Mouse (Mus musculus) lung, embryonic 14.5 days (tissue): ENCODE data around the gene Msl2. TPM values are rescaled to one million over a fixed set of nuclear protein-coding genes. Genes with fewer than 3 reads are reported as not detected.

Experiments used
- ATAC-seq: fragments of 200-750 bp; cut with Nextera tagmentation; 2 replicates; pipeline ENCODE4 v1.8.0; 2017; ENCODE audit warnings: mild to moderate bottlenecking, moderate TSS enrichment, moderate library complexity; ENCODE audit not compliant: insufficient read depth
- DNase-seq: peaks from one replicate; pipeline ENCODE4 v3.0.0-alpha.2; 2015
- H3K27ac ChIP-seq: fragments of 300-500 bp; sonication (generic); 2 replicates; pipeline ENCODE4 v1.5.1; 2014; ENCODE audit warnings: low read depth, mild to moderate bottlenecking, moderate library complexity
- H3K27me3 ChIP-seq: fragments of 300-500 bp; sonication (generic); 2 replicates; pipeline ENCODE4 v1.6.1; 2014; ENCODE audit warnings: low read length, control low read depth; ENCODE audit not compliant: insufficient read depth
- H3K36me3 ChIP-seq: fragments of 300-500 bp; sonication (generic); 2 replicates; pipeline ENCODE4 v1.6.1; 2014; ENCODE audit warnings: control low read depth; ENCODE audit not compliant: insufficient read depth
- H3K4me1 ChIP-seq: fragments of 300-500 bp; sonication (generic); 2 replicates; pipeline ENCODE4 v1.6.1; 2014; ENCODE audit warnings: antibody characterized with exemption, control low read depth; ENCODE audit not compliant: insufficient read depth
- H3K4me2 ChIP-seq: fragments of 300-500 bp; sonication (generic); 2 replicates; pipeline ENCODE4 v1.6.1; 2014; ENCODE audit warnings: mild to moderate bottlenecking
- H3K4me3 ChIP-seq: fragments of 300-500 bp; sonication (generic); 2 replicates; pipeline ENCODE4 v1.5.1; 2014; ENCODE audit warnings: low read depth, low read length
- H3K9ac ChIP-seq: fragments of 300-500 bp; sonication (generic); 2 replicates; pipeline ENCODE4 v1.6.1; 2014
- H3K9me3 ChIP-seq: fragments of 300-500 bp; sonication (generic); 2 replicates; pipeline ENCODE4 v1.6.1; 2016; ENCODE audit warnings: low read depth, low read length, control low read depth
- CTCF ChIP-seq: IDR thresholded peaks from 2 replicates; pipeline ENCODE4 v1.5.1; 2016; ENCODE audit warnings: antibody characterized with exemption, low read depth
- WGBS: fragments of 180-500 bp; shearing (Covaris S2); extraction: QIAGEN DNeasy Blood & Tissue Kit; methylation state at CpG from one replicate; pipeline ENCODE4 v1.1.7; 2014; 5-methylcytosine and 5-hydroxymethylcytosine counted together
- polyA plus RNA-seq: library from polyadenylated mRNA; unstranded; fragments of >200 nt; fragmentation: Nextera tagmentation; extraction: Ambion mirVana; gene quantifications from 2 replicates; pipeline ENCODE4 v1.2.1, GENCODE M21; 2014

The Msl2 gene
- polyA plus RNA-seq, 1 experiment from 2014 or later: 8.4 TPM

DNA sequence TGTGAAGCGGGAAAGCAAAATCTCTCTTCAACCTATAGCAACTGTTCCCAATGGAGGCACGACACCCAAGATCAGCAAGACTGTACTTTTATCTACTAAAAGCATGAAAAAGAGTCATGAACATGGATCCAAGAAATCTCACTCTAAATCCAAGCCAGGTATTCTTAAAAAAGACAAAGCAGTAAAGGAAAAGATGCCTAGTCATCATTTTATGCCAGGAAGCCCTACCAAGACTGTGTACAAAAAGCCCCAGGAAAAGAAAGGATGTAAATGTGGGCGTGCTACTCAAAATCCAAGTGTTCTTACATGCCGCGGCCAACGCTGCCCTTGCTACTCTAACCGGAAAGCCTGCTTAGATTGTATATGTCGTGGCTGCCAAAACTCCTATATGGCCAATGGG is 27.6 kb downstream of the Msl2 start:
- H3K4me3 ChIP-seq: no peak overlapping the region
- no peak overlapping the region for H3K4me2 ChIP-seq
- H3K9me3 ChIP-seq: peaks cover 7% of the 10 kb centered on the region; the same call in 1 of the 2 replicates
- H3K4me1 ChIP-seq: no peaks in the 10 kb centered on the region
- no peak for ATAC-seq
- no peak overlapping the region for H3K9ac ChIP-seq
- no peak overlapping the region for H3K27ac ChIP-seq
- H3K36me3 ChIP-seq: peaks cover 41% of the 10 kb centered on the region
- DNase-seq: no peak
- 91% methylated on average over 8 of the region's 8 CpGs for WGBS
- H3K27me3 ChIP-seq: no peaks in the 10 kb centered on the region
- TF ChIP-seq CTCF: no peak

GRCm38 (mm10) chr9:101102288-101102687 is 28.4 kb downstream of the Msl2 start:
- ATAC-seq: no peak

DNA sequence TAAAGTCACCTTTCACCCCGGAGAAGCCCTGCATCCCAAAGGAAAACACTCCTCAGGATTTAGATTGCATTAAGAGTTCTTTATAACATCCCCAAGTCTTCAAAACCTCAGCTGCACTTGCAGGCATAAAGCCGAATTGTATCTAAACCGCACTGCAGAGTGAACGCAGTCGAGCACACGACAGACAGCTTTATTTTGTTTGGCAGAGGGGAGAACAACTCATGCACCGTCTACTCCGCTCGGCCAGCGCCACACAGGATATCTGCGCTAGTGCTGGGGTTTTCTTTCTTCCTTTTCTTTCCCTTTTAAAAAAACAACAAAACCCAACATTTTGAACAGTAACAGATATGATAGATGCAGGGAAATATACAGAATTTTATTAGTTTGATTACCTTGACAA is 31.0 kb downstream of the Msl2 start:
- no peak overlapping the region for H3K4me2 ChIP-seq
- H3K9ac ChIP-seq: no peak overlapping the region
- WGBS: 83% methylated on average over 11 of the region's 11 CpGs
- H3K4me3 ChIP-seq: no peak overlapping the region
- peaks cover 46% of the 10 kb centered on the region for H3K36me3 ChIP-seq
- H3K27ac ChIP-seq: no peak overlapping the region
- no peak for TF ChIP-seq CTCF
- no peak for DNase-seq
- no peaks in the 10 kb centered on the region for H3K9me3 ChIP-seq
- H3K27me3 ChIP-seq: no peaks in the 10 kb centered on the region
- 0 out of 2 replicates have a peak, but pooled peaks cover 2% of the 10 kb centered on the region for H3K4me1 ChIP-seq
- ATAC-seq: no peak

More at GRCm38 (mm10) chr9:101102288-101102687, 28.4 kb downstream of the Msl2 start:
- DNase-seq: no peak
- 82% methylated on average over 3 of the region's 3 CpGs for WGBS
- Histone ChIP-seq H3K4me3 (no peak overlapping the region), H3K4me1 (no peaks in the 10 kb centered on the region), H3K36me3 (peaks cover 46% of the 10 kb centered on the region), H3K4me2 (no peak overlapping the region), H3K9me3 (peaks cover 4% of the 10 kb centered on the region; the same call in 1 of the 2 replicates), H3K9ac (no peak overlapping the region), H3K27ac (no peak overlapping the region), H3K27me3 (no peaks in the 10 kb centered on the region)
- TF ChIP-seq CTCF: no peak

DNA sequence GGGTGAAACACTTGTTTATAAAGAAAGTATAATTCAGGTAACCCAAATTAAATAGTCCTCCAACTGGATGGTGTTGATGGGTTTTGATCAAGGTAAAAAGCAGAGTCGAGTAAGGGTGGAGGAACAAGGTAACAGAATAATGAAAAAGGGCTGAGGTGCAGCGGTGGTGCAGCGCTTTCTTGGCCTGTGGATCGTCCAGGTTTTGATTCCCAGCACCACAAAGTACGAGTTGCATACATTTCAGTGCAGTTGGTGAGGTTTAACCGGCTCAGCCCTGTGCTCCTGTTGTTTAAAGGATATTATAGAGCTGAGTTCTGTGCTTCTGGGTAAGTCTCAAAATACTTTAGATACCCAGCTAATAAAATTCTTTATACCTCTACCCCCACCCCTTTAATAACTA is 31.8 kb downstream of the Msl2 start:
- TF ChIP-seq CTCF: no peak
- DNase-seq (no peak), ATAC-seq (no peak)
- Histone ChIP-seq H3K4me1 (0 out of 2 replicates have a peak, but pooled peaks cover 2% of the 10 kb centered on the region), H3K9ac (no peak overlapping the region), H3K36me3 (peaks cover 42% of the 10 kb centered on the region), H3K27ac (no peak overlapping the region), H3K27me3 (no peaks in the 10 kb centered on the region), H3K4me2 (no peak overlapping the region), H3K9me3 (no peaks in the 10 kb centered on the region), H3K4me3 (no peak overlapping the region)
- WGBS: 87% methylated on average over 6 of the region's 6 CpGs

DNA sequence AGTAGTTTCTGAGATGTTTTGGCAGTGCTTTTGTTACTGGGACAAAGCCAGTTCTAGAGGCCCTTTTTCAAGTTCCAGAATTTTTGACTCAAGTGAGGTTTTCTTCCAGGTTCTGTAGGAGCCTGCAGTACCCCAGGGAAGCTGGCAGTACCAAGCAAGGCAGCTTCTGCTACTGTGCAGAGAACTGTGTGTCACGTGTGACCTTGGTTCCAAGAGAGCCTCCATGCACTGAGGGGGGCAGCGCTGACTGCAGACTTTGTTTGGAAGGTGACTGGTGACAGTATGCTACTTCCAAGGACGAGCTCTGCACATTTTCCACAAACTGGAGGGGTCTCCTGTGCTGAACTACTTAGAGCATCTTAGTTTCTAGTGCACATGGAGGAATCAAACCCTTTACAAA is 33.5 kb downstream of the Msl2 start:
- Histone ChIP-seq H3K4me2 (no peak overlapping the region), H3K4me1 (0 out of 2 replicates have a peak, but pooled peaks cover 2% of the 10 kb centered on the region), H3K4me3 (no peak overlapping the region), H3K27me3 (no peaks in the 10 kb centered on the region), H3K36me3 (peaks cover 26% of the 10 kb centered on the region), H3K9ac (no peak overlapping the region), H3K9me3 (no peaks in the 10 kb centered on the region), H3K27ac (no peak overlapping the region)
- ATAC-seq: no peak
- WGBS: 61% methylated on average over 3 of the region's 3 CpGs
- TF ChIP-seq CTCF: no peak
- DNase-seq: no peak

DNA sequence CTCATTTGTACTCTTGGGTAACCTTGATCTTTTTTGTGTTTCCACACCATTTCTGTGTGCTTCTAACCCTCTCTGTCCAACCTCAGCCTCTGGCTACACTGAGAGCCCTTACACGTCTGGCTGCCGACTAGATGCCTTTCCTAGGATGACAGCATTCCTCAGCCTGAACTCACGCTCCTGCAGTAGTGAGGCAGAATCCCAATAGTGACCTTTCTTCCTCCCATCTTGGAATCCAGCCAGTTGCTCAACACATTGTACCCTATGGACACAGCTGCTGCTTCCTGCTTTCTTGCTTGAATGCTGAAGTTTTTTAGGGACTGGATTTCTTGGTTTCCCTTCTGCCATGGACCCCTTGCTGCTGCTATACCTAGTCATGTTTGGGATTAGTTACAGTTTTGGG is 36.1 kb downstream of the Msl2 start:
- 9% methylated on average over 3 of the region's 3 CpGs for WGBS
- TF ChIP-seq CTCF: no peak
- peaks cover 15% of the 10 kb centered on the region for H3K36me3 ChIP-seq
- no peak overlapping the region for H3K9ac ChIP-seq
- DNase-seq (peak; percentile 91), ATAC-seq (peak; percentile 70)
- H3K4me3 ChIP-seq: no peak overlapping the region
- H3K27ac ChIP-seq: no peak overlapping the region
- 0 out of 2 replicates have a peak, but pooled peaks cover 2% of the 10 kb centered on the region for H3K4me1 ChIP-seq
- H3K9me3 ChIP-seq: no peaks in the 10 kb centered on the region
- no peak overlapping the region for H3K4me2 ChIP-seq
- no peaks in the 10 kb centered on the region for H3K27me3 ChIP-seq

DNA sequence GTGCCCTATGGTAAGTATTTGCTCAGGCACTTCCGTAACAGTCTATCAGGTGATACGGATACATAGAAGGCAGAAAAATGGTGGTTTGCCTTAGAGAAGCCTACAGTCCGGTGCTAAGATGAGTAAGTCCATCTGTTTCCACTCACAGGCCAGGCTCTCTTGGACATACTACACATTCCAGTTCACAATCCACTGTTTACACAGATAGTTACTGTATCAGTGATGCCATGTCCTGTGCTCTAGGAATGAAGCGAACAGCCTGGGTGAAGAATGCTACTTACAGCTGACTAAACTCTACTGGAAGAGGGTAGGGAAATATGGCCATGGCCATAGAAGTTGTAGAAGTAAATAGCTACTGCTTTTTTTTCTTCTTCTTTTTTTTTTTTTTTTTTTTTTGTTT is 39.4 kb downstream of the Msl2 start:
- DNase-seq (no peak), ATAC-seq (peak; percentile 41; the same call in 1 of the 2 replicates)
- Histone ChIP-seq H3K4me2 (no peak overlapping the region), H3K4me1 (0 out of 2 replicates have a peak, but pooled peaks cover 2% of the 10 kb centered on the region), H3K27me3 (no peaks in the 10 kb centered on the region), H3K9me3 (no peaks in the 10 kb centered on the region), H3K9ac (no peak overlapping the region), H3K27ac (no peak overlapping the region), H3K4me3 (no peak overlapping the region), H3K36me3 (peaks cover 4% of the 10 kb centered on the region; the same call in 1 of the 2 replicates)
- 54% methylated on average over 4 of the region's 4 CpGs for WGBS
- no peak for TF ChIP-seq CTCF
